Mouse (Mus musculus) heart, adult 8-10 months (tissue): ENCODE data around the gene Lmod1. TPM values are rescaled to one million over a fixed set of nuclear protein-coding genes. Genes with fewer than 3 reads are reported as not detected.
A peak's percentile ranks its signal among the peaks of the same experiment; 100 is the strongest.

ENCODE experiments used
- DNase-seq: peaks from one replicate; pipeline ENCODE4 v3.0.0; 2022; ENCODE audit warnings: low spot score
- total RNA-seq, 4 experiments: library from RNA; stranded (reverse); gene quantifications; 2 replicates each; pipeline ENCODE4 v1.2.4; 2022

Lmod1 gene
- total RNA-seq, 4 experiments from 2014 or later = 1.9 to 3.0 (median 2.5) TPM

DNA sequence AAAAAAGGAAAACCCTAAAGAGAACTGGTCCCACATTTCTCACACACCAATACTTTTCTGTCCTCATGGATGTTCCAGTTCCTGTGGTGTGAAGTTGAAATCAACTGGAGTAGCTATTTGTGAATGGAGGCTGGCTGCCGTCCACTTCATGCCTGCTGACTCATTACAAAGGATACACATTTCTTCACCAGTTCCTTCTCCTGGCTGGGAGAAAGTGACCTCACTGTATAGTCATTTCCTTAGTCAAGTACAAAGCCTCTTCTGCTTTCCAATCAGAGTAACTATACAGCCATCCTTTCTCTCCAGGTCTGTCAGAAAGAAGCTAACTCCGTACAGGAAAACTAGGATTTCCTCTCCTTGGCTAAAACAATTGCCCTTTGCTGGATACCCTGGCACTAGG is 86.4 kb downstream of the Lmod1 start:
- peak; percentile 90 for DNase-seq

- DNase-seq = no peak
Observed at GRCm38 (mm10) chr1:135412130-135412529, 87.5 kb downstream of the Lmod1 start.

DNA sequence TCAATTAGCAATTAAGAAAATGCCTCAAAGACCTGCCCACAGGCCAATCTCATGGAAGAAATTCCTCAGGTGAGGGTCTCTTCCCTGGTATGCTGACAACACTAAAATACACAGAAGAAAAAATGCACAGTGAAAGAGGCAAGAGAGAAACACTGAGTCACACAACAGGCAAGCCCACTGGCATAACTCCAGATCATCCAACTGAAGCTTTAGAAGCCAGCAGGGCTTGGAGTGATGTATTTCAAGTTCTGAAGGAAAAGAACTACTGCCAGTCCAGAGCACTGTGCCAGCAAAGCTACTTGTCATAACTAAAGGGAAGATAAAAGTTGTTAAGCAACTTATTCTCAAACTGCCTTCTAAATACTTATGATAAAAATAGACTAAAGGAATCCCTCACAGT is 89.4 kb downstream of the Lmod1 start:
- DNase-seq = peak; percentile 39

Other genes with a start within 250 kb of the Lmod1 start
- 10 to 100 TPM; 12.9 to 17.9 (median 15.9) TPM for gene Lgr6, start 219.5 kb upstream of the Lmod1 start, total RNA-seq
- gene Ptpn7, start 192.1 kb upstream of the Lmod1 start, total RNA-seq = 1 to 10 TPM in 1 of 4 experiments, under 1 TPM in 3; 0.34 to 1.5 (median 0.49) TPM
- gene Arl8a, start 178.0 kb upstream of the Lmod1 start, total RNA-seq = 10 to 100 TPM; 19.0 to 21.4 (median 20.7) TPM
- under 1 TPM; 0.44 to 0.71 (median 0.65) TPM for gene Gpr37l1, start 157.1 kb upstream of the Lmod1 start, total RNA-seq
- gene Elf3, start 66.2 kb upstream of the Lmod1 start, total RNA-seq = under 1 TPM in 1 of 4 experiments, not detected in 3; 0.14 TPM
- 10 to 100 TPM; 18.9 to 22.7 (median 21.2) TPM for gene Rnpep, start 40.7 kb upstream of the Lmod1 start, total RNA-seq
- gene Timm17a, start 11.0 kb upstream of the Lmod1 start, total RNA-seq = 100 to 1,000 TPM; 342 to 418 (median 385) TPM
- gene Shisa4, start 50.4 kb downstream of the Lmod1 start, total RNA-seq = 1 to 10 TPM; 2.3 to 3.5 (median 2.8) TPM
- gene Ipo9, start 105.7 kb downstream of the Lmod1 start, total RNA-seq = 10 to 100 TPM; 27.1 to 34.0 (median 30.1) TPM